Mouse (Mus musculus): Measurements from ENCODE around the gene Myh1.

- no peak for TF ChIP-seq CTCF (IDR thresholded peaks at IDR 0.05; ENCODE audit: extremely low read depth, insufficient read depth, insufficient read length, insufficient replicate concordance)
- TF ChIP-seq POLR2A (IDR thresholded peaks at IDR 0.05; ENCODE audit: low read depth, low read length), result no peak
Observed at GRCm38 (mm10) chr11:67199321-67199720, 531 bp upstream of the Myh1 start.

Measured in spleen, adult 2 months (tissue).